Mouse (Mus musculus): Measurements from ENCODE around the gene Kbtbd2. TPM values are rescaled to one million over a fixed set of nuclear protein-coding genes. Genes with fewer than 3 reads are reported as not detected.

The Kbtbd2 gene
- polyA plus RNA-seq, 1 experiment = 11.6 TPM

DNA sequence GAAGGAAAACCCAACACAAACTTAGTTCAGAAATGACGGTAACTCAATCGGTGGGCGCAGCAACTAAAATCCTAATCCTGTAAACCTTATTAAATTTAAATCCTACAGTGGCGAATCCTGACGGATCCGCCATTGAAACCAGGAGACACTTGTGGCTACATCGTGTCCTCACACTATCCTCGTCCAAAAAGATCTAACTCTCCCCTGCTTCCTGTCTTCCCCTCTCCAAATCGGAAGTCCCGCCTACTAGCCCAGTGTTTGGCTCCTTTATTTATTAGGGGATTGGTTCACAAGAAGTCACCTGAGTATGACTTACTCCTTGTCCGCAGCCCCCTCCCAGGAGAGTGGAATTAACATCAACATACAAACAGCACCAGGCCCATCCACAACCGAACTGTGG, 39.6 kb upstream of the Kbtbd2 start:
- H3K79me2 ChIP-seq (ENCODE audit: control insufficient read depth, insufficient read depth) = peaks cover 13% of the 10 kb centered on the region
- no peak for TF ChIP-seq REST (IDR thresholded peaks at IDR 0.05; ENCODE audit: insufficient read depth, insufficient read length)
- no peak for TF ChIP-seq MYOG (IDR thresholded peaks at IDR 0.05; ENCODE audit: control insufficient read depth in 1 of 3, insufficient read depth in 1 of 3, insufficient read length in 2 of 3, low read depth in 2 of 3)
- TF ChIP-seq E2F4 (IDR thresholded peaks at IDR 0.05; ENCODE audit: insufficient read depth) = no peak
- TF ChIP-seq CEBPB (IDR thresholded peaks at IDR 0.05; ENCODE audit: insufficient read depth, poor library complexity, severe bottlenecking) = no peak
- TF ChIP-seq USF1 (IDR thresholded peaks at IDR 0.05; ENCODE audit: low read depth) = no peak
- no peak for TF ChIP-seq POLR2AphosphoS2 (IDR thresholded peaks at IDR 0.05; ENCODE audit: insufficient read length, low read depth)
- TF ChIP-seq TCF3 (IDR thresholded peaks at IDR 0.05; ENCODE audit: insufficient read length, low read depth) = no peak
- no peak for TF ChIP-seq POLR2A (IDR thresholded peaks at IDR 0.05; ENCODE audit: insufficient read length, low read depth)
- TF ChIP-seq SRF (IDR thresholded peaks at IDR 0.05; ENCODE audit: control insufficient read depth, insufficient read length, low read depth) = no peak
- no peaks in the 10 kb centered on the region for H3K27me3 ChIP-seq (ENCODE audit: control insufficient read depth, insufficient read depth, insufficient read length)
- H3K36me3 ChIP-seq (ENCODE audit: control insufficient read depth, insufficient read depth) = peaks cover 14% of the 10 kb centered on the region
- H3K4me2 ChIP-seq (ENCODE audit: low read depth) = no peak overlapping the region
- no peak overlapping the region for H3K4me3 ChIP-seq
- H3ac ChIP-seq (ENCODE audit: control insufficient read depth, insufficient read length) = no peak overlapping the region

DNA sequence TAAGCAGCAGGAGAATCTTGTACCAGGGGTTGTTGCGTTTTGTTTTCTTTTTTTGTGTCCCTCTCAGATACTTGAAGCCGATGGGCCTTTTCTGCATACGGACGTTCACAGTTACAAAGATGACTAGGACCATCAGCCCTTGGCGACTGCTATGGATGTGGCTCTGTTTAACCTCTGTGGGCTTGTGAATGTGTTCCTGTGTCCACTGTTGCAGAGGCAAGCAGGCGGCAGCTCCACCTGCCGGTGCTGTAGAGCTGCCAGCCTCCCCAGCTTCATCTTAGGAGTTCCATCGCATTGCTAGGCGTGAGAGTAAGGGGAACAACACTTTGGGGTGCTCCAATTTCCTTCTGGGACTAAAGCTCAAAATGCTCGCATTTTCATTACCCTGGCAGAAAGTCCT, 37.9 kb upstream of the Kbtbd2 start:
- no peaks in the 10 kb centered on the region for H3K27me3 ChIP-seq (ENCODE audit: control insufficient read depth, insufficient read depth, insufficient read length)
- no peak overlapping the region for H3K4me2 ChIP-seq (ENCODE audit: low read depth)
- H3K4me3 ChIP-seq = no peak overlapping the region
- TF ChIP-seq SRF (IDR thresholded peaks at IDR 0.05; ENCODE audit: control insufficient read depth, insufficient read length, low read depth) (no peak), CEBPB (IDR thresholded peaks at IDR 0.05; ENCODE audit: insufficient read depth, poor library complexity, severe bottlenecking) (no peak), E2F4 (IDR thresholded peaks at IDR 0.05; ENCODE audit: insufficient read depth) (no peak), TCF12 (IDR thresholded peaks at IDR 0.05; ENCODE audit: insufficient read depth, poor library complexity, severe bottlenecking) (no peak), POLR2AphosphoS2 (IDR thresholded peaks at IDR 0.05; ENCODE audit: insufficient read length, low read depth) (no peak), POLR2A (IDR thresholded peaks at IDR 0.05; ENCODE audit: insufficient read length, low read depth) (no peak), MYOG (IDR thresholded peaks at IDR 0.05; ENCODE audit: control insufficient read depth in 1 of 3, insufficient read depth in 1 of 3, insufficient read length in 2 of 3, low read depth in 2 of 3) (no peak), MYOD1 (IDR thresholded peaks at IDR 0.05; ENCODE audit: control insufficient read depth in 1 of 3, insufficient read length in 2 of 3, low read depth in 2 of 3) (no peak), MAX (IDR thresholded peaks at IDR 0.05; ENCODE audit: low read depth) (no peak), REST (IDR thresholded peaks at IDR 0.05; ENCODE audit: insufficient read depth, insufficient read length) (no peak), USF1 (IDR thresholded peaks at IDR 0.05; ENCODE audit: low read depth) (no peak), TCF3 (IDR thresholded peaks at IDR 0.05; ENCODE audit: insufficient read length, low read depth) (no peak)
- H3K79me2 ChIP-seq (ENCODE audit: control insufficient read depth, insufficient read depth) = peaks cover 13% of the 10 kb centered on the region
- H3K36me3 ChIP-seq (ENCODE audit: control insufficient read depth, insufficient read depth) = peaks cover 10% of the 10 kb centered on the region
- no peak overlapping the region for H3ac ChIP-seq (ENCODE audit: control insufficient read depth, insufficient read length)

GRCm38 (mm10) chr6:56834769-56835168, 37.2 kb upstream of the Kbtbd2 start:
- Histone ChIP-seq H3K4me2 (ENCODE audit: low read depth) (no peak overlapping the region), H3ac (ENCODE audit: control insufficient read depth, insufficient read length) (no peak overlapping the region), H3K27me3 (ENCODE audit: control insufficient read depth, insufficient read depth, insufficient read length) (no peaks in the 10 kb centered on the region), H3K4me3 (no peak overlapping the region), H3K79me2 (ENCODE audit: control insufficient read depth, insufficient read depth) (peaks cover 13% of the 10 kb centered on the region), H3K36me3 (ENCODE audit: control insufficient read depth, insufficient read depth) (peaks cover 6% of the 10 kb centered on the region)
- no peak for TF ChIP-seq MAX (IDR thresholded peaks at IDR 0.05; ENCODE audit: low read depth)
- TF ChIP-seq REST (IDR thresholded peaks at IDR 0.05; ENCODE audit: insufficient read depth, insufficient read length) = no peak
- TF ChIP-seq POLR2A (IDR thresholded peaks at IDR 0.05; ENCODE audit: insufficient read length, low read depth) = no peak
- TF ChIP-seq SRF (IDR thresholded peaks at IDR 0.05; ENCODE audit: control insufficient read depth, insufficient read length, low read depth) = no peak
- TF ChIP-seq TCF3 (IDR thresholded peaks at IDR 0.05; ENCODE audit: insufficient read length, low read depth) = no peak
- TF ChIP-seq TCF12 (IDR thresholded peaks at IDR 0.05; ENCODE audit: insufficient read depth, poor library complexity, severe bottlenecking) = no peak
- TF ChIP-seq CEBPB (IDR thresholded peaks at IDR 0.05; ENCODE audit: insufficient read depth, poor library complexity, severe bottlenecking) = no peak
- no peak for TF ChIP-seq MYOG (IDR thresholded peaks at IDR 0.05; ENCODE audit: control insufficient read depth in 1 of 3, insufficient read depth in 1 of 3, insufficient read length in 2 of 3, low read depth in 2 of 3)
- TF ChIP-seq USF1 (IDR thresholded peaks at IDR 0.05; ENCODE audit: low read depth) = no peak
- no peak for TF ChIP-seq E2F4 (IDR thresholded peaks at IDR 0.05; ENCODE audit: insufficient read depth)
- no peak for TF ChIP-seq MYOD1 (IDR thresholded peaks at IDR 0.05; ENCODE audit: control insufficient read depth in 1 of 3, insufficient read length in 2 of 3, low read depth in 2 of 3)
- TF ChIP-seq POLR2AphosphoS2 (IDR thresholded peaks at IDR 0.05; ENCODE audit: insufficient read length, low read depth) = no peak

- Histone ChIP-seq H3K4me3 (peak overlapping the region; percentile 47), H3K4me2 (ENCODE audit: low read depth) (peak overlapping the region; percentile 61), H3K36me3 (ENCODE audit: control insufficient read depth, insufficient read depth) (peaks cover 5% of the 10 kb centered on the region), H3K79me2 (ENCODE audit: control insufficient read depth, insufficient read depth) (peaks cover 13% of the 10 kb centered on the region), H3ac (ENCODE audit: control insufficient read depth, insufficient read length) (peak overlapping the region; percentile 71), H3K27me3 (ENCODE audit: control insufficient read depth, insufficient read depth, insufficient read length) (no peaks in the 10 kb centered on the region)
- TF ChIP-seq TCF3 (IDR thresholded peaks at IDR 0.05; ENCODE audit: insufficient read length, low read depth) (no peak), REST (IDR thresholded peaks at IDR 0.05; ENCODE audit: insufficient read depth, insufficient read length) (no peak), MYOD1 (IDR thresholded peaks at IDR 0.05; ENCODE audit: control insufficient read depth in 1 of 3, insufficient read length in 2 of 3, low read depth in 2 of 3) (no peak), USF1 (IDR thresholded peaks at IDR 0.05; ENCODE audit: low read depth) (no peak), TCF12 (IDR thresholded peaks at IDR 0.05; ENCODE audit: insufficient read depth, poor library complexity, severe bottlenecking) (no peak), CEBPB (IDR thresholded peaks at IDR 0.05; ENCODE audit: insufficient read depth, poor library complexity, severe bottlenecking) (no peak), E2F4 (IDR thresholded peaks at IDR 0.05; ENCODE audit: insufficient read depth) (no peak), POLR2AphosphoS2 (IDR thresholded peaks at IDR 0.05; ENCODE audit: insufficient read length, low read depth) (no peak)
These were observed 35.2 kb upstream of the Kbtbd2 start for GRCm38 (mm10) chr6:56832830-56833229.

GRCm38 (mm10) chr6:56832407-56832796, 34.8 kb upstream of the Kbtbd2 start:
- H3K79me2 ChIP-seq (ENCODE audit: control insufficient read depth, insufficient read depth) = peaks cover 13% of the 10 kb centered on the region
- TF ChIP-seq MAX (IDR thresholded peaks at IDR 0.05; ENCODE audit: low read depth) (no peak), USF1 (IDR thresholded peaks at IDR 0.05; ENCODE audit: low read depth) (no peak), MYOG (IDR thresholded peaks at IDR 0.05; ENCODE audit: control insufficient read depth in 1 of 3, insufficient read depth in 1 of 3, insufficient read length in 2 of 3, low read depth in 2 of 3) (no peak), REST (IDR thresholded peaks at IDR 0.05; ENCODE audit: insufficient read depth, insufficient read length) (no peak)
- peak overlapping the region; percentile 71 for H3ac ChIP-seq (ENCODE audit: control insufficient read depth, insufficient read length)
- peak overlapping the region; percentile 61 for H3K4me2 ChIP-seq (ENCODE audit: low read depth)
- no peaks in the 10 kb centered on the region for H3K27me3 ChIP-seq (ENCODE audit: control insufficient read depth, insufficient read depth, insufficient read length)
- H3K4me3 ChIP-seq = peak overlapping the region; percentile 47
- peaks cover 5% of the 10 kb centered on the region for H3K36me3 ChIP-seq (ENCODE audit: control insufficient read depth, insufficient read depth)
